Mouse (Mus musculus) liver, embryonic 14.5 days (tissue): ENCODE measurements around the gene Nphp3. TPM values are rescaled to one million over a fixed set of nuclear protein-coding genes. Genes with fewer than 3 reads are reported as not detected.

Experiments used
- ATAC-seq: fragments of 200-750 bp; cut with Nextera tagmentation; 2 replicates; pipeline ENCODE4 v1.8.0; 2017; ENCODE audit warnings: moderate number of reproducible peaks, mild to moderate bottlenecking, moderate library complexity; ENCODE audit not compliant: insufficient read depth
- DNase-seq, 3 experiments: peaks; one replicate each; pipeline ENCODE4 v3.0.0-alpha.2; 2012 to 2013; ENCODE audit warnings: low read depth in 3 of 3, low spot score in 3 of 3
- H3K27ac ChIP-seq: fragments of 300-500 bp; sonication (generic); 2 replicates; pipeline ENCODE4 v1.5.1; 2014; ENCODE audit warnings: moderate library complexity, mild to moderate bottlenecking, control low read depth, inconsistent platforms
- H3K27me3 ChIP-seq: fragments of 300-500 bp; sonication (generic); 2 replicates; pipeline ENCODE4 v1.6.1; 2014; ENCODE audit warnings: mild to moderate bottlenecking, low read length, moderate library complexity; ENCODE audit not compliant: control insufficient read depth, insufficient read depth
- H3K36me3 ChIP-seq: fragments of 300-500 bp; sonication (generic); replicated peaks from 2 replicates; pipeline ENCODE4 v1.6.1; 2014; ENCODE audit warnings: low read depth; ENCODE audit not compliant: control insufficient read depth, insufficient read depth
- H3K4me1 ChIP-seq, 2 experiments: fragments of 200-500 bp in 1 of 2; fragments of 300-500 bp in 1 of 2; sonication (generic) in 1 of 2; replicated peaks; 2 replicates each; pipeline ENCODE4 v1.6.1; 2012 to 2014; ENCODE audit warnings: antibody characterized with exemption in 1 of 2, inconsistent platforms in 1 of 2, low read length in 1 of 2; ENCODE audit not compliant: control insufficient read depth in 2 of 2, insufficient read depth in 2 of 2
- H3K4me2 ChIP-seq: fragments of 300-500 bp; sonication (generic); 2 replicates; pipeline ENCODE4 v1.6.1; 2014; ENCODE audit warnings: low read depth, mild to moderate bottlenecking, control low read depth, moderate library complexity
- H3K4me3 ChIP-seq, 2 experiments: fragments of 200-500 bp in 1 of 2; fragments of 300-500 bp in 1 of 2; sonication (generic) in 1 of 2; 2 replicates each; pipeline ENCODE4 v1.5.1; 2012 to 2014; ENCODE audit warnings: low read depth in 2 of 2, low read length in 2 of 2, mild to moderate bottlenecking in 2 of 2, control low read depth in 1 of 2, inconsistent platforms in 1 of 2, moderate library complexity in 1 of 2; ENCODE audit not compliant: insufficient read depth in 1 of 2
- H3K9ac ChIP-seq: fragments of 300-500 bp; sonication (generic); replicated peaks from 2 replicates; pipeline ENCODE4 v1.6.1; 2014; ENCODE audit warnings: mild to moderate bottlenecking, control low read depth, moderate library complexity
- H3K9me3 ChIP-seq: fragments of 300-500 bp; sonication (generic); 2 replicates; pipeline ENCODE4 v1.6.1; 2016; ENCODE audit warnings: low read length, mixed read lengths; ENCODE audit not compliant: control insufficient read depth
- CTCF ChIP-seq: IDR thresholded peaks from 2 replicates; pipeline ENCODE4 v1.5.1; 2016; ENCODE audit warnings: antibody characterized with exemption, low read depth, control low read depth
- EP300 ChIP-seq: IDR thresholded peaks from 2 replicates; pipeline ENCODE4 v1.6.1; 2016; ENCODE audit warnings: antibody characterized with exemption, low read depth
- WGBS: fragments of 180-500 bp; shearing (Covaris S2); extraction: QIAGEN DNeasy Blood & Tissue Kit; methylation state at CpG from one replicate; pipeline ENCODE4 v1.1.7; 2014; ENCODE audit not compliant: insufficient replicate concordance; 5-methylcytosine and 5-hydroxymethylcytosine counted together
- polyA plus RNA-seq, 2 experiments: library from polyadenylated mRNA; depleted of rRNA in 1 of 2; stranded (reverse) in 1 of 2; unstranded in 1 of 2; fragments of >200 nt; fragmentation: Nextera tagmentation in 1 of 2; extraction: Ambion mirVana in 1 of 2; gene quantifications; 2 replicates each; pipeline versions ENCODE4 v1.2.1 to v1.2.3; 2012 to 2014

Nphp3 gene
- polyA plus RNA-seq, 2 experiments: 0.74 to 2.7 TPM

DNA sequence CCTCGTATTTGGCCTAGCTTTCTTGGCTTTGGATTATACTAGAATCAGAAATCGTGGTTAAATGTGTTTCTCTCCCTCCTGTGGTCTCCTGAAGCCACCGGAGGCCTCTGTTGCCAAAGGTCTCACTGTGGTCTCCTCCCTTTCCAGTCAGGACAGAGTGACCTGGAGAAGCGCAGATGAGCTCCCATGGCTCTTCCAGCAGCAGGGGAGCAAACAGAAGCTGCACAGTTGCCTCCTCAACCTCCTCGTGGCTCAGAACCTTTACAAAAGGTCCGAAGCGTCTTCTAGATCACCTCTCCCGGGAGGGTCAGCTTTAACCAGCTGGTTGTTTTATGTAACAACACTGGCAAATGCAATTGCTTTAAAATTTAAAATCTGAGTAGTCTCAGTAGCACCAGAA lies 31.9 kb downstream of the Nphp3 start:
- Histone ChIP-seq H3K27ac (no peak overlapping the region), H3K9me3 (no peaks in the 10 kb centered on the region), H3K27me3 (no peaks in the 10 kb centered on the region), H3K9ac (no peak overlapping the region), H3K4me3 (no peak overlapping the region), H3K36me3 (no peaks in the 10 kb centered on the region), H3K4me2 (no peak overlapping the region), H3K4me1 (peaks cover 0 to 3% of the 10 kb centered on the region in 2 experiments; a peak in 2 of 4 replicates)
- DNase-seq: no peak
- TF ChIP-seq EP300 (no peak), CTCF (no peak)
- 69% methylated on average over 8 of the region's 8 CpGs for WGBS
- ATAC-seq: no peak

DNA sequence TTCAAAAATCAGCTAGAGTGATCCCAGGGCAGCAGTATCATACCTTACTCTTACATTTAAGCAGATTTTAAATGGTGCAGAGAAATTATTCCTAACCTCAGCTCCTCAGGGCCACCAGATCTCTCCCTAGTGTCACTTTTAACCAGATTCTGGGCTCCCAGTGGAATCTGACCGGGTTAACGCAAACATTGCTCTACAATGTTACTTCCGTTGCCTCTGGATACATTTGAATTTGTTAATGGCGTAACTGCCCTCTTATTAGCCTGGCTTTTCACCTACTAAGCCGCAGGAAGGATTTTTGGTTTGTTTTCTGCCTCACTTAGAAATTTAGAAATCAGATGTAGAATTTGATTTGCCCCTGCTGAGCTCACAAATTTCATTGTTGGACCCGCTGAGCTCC lies 32.4 kb downstream of the Nphp3 start:
- no peak overlapping the region for H3K9ac ChIP-seq
- no peaks in the 10 kb centered on the region for H3K27me3 ChIP-seq
- 58% methylated on average over 6 of the region's 6 CpGs for WGBS
- H3K36me3 ChIP-seq: no peaks in the 10 kb centered on the region
- no peak overlapping the region for H3K27ac ChIP-seq
- no peaks in the 10 kb centered on the region for H3K9me3 ChIP-seq
- no peak overlapping the region for H3K4me3 ChIP-seq
- no peak for ATAC-seq
- H3K4me2 ChIP-seq: peak overlapping the region; percentile 9; the same call in 1 of the 2 replicates
- H3K4me1 ChIP-seq: peaks cover 0 to 3% of the 10 kb centered on the region in 2 experiments; a peak in 2 of 4 replicates
- no peak for TF ChIP-seq EP300
- TF ChIP-seq CTCF: no peak
- no peak for DNase-seq

DNA sequence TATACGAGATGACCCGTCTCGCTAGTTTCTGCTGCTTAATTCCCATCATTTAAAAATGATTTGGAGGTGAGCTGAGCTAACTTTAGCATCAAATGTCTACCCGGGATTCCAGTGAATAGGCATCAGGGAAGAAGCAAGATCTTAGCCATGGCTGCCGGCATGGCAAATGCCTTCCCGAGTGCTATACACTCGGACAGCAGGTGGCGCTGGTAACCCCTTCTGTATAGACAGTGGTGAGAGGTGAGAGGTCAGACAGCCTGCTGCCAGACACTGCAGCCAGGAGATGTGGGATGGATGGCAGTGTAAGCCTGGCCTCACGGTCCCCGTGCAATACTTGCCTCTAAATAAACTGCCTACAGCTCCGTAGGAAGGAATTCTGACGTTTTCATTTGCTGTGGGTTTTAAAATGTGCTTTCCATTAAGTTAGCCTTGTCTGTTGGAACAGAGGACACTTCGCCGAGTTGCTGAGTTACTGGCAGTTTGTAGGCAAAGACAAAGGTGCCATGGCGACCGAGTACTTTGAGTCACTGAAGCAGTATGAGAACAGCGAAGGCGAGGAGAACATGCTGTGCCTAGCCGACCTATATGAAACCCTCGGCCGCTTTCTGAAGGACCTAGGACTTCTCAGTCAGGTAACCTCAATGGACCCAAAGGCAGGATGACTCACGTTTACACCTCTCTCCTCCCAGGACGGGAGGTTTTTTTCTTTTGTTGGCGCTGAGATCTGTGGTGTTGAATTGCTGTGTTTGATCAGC lies 33.1 kb downstream of the Nphp3 start:
- Histone ChIP-seq H3K27ac (no peak overlapping the region), H3K9ac (no peak overlapping the region), H3K4me1 (peaks cover 0 to 3% of the 10 kb centered on the region in 2 experiments; a peak in 2 of 4 replicates), H3K4me2 (peak overlapping the region; percentile 9; the same call in 1 of the 2 replicates), H3K4me3 (no peak overlapping the region), H3K27me3 (no peaks in the 10 kb centered on the region), H3K36me3 (no peaks in the 10 kb centered on the region), H3K9me3 (no peaks in the 10 kb centered on the region)
- ATAC-seq: peak; percentile 70
- peak; percentile 89 for TF ChIP-seq CTCF
- no peak for TF ChIP-seq EP300
- 45% methylated on average over 24 of the region's 24 CpGs for WGBS
- DNase-seq: peak; percentile 30 to 40 (median 34)

DNA sequence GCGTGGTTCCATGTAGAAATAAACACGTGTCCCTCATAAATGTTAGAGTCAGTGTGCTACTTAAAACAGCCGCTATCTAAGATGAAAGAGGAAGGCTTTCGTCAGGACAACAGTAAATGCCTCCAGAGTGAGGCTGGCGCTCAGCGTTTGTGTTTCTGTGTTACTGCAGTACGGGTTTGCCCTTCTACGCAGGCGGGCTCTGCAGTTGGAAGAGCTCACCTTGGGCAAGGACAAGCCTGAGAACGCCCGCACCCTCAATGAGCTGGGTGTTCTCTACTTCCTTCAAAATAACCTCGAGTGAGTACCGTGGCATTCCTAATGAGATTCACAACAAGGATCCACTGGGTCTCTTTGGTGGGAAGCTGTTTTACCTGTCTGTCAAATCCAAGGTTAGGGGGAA lies 35.9 kb downstream of the Nphp3 start:
- no peak for TF ChIP-seq CTCF
- TF ChIP-seq EP300: no peak
- Histone ChIP-seq H3K27ac (no peak overlapping the region), H3K36me3 (no peaks in the 10 kb centered on the region), H3K9ac (no peak overlapping the region), H3K4me2 (no peak overlapping the region), H3K4me1 (peaks cover 0 to 3% of the 10 kb centered on the region in 2 experiments; a peak in 2 of 4 replicates), H3K4me3 (no peak overlapping the region), H3K9me3 (no peaks in the 10 kb centered on the region), H3K27me3 (no peaks in the 10 kb centered on the region)
- DNase-seq (no peak), ATAC-seq (no peak)
- 70% methylated on average over 13 of the region's 13 CpGs for WGBS

DNA sequence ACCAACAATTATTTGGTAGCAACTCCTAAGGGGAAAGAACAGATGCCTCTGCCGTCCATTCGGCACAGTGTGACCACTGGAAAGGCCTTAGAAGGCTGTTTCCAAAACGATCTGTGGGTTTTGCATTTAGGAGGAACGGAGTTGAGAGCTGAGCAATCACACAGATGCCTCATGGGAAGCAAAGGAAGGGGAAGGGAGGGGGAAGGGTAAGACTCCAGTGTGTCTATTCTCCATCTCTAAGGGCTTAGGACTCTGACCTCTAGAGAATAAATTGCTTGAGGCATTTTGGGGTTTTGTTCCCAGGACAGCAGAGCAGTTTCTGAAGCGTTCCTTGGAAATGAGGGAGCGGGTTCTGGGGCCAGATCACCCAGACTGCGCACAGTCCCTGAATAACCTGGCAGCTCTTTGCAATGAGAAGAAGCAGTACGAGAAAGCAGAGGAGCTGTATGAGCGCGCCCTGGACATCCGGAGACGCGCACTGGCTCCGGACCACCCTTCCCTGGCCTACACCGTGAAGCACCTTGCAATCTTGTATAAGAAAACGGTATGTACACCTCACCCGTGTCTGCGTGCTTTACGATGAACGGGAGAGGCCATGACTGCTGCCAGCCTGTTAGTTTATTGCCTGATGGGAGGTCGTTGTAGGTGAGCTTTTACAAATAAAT lies 36.8 kb downstream of the Nphp3 start:
- no peak for ATAC-seq
- Histone ChIP-seq H3K4me3 (no peak overlapping the region), H3K4me2 (no peak overlapping the region), H3K27ac (no peak overlapping the region), H3K9me3 (no peaks in the 10 kb centered on the region), H3K4me1 (peaks cover 0 to 3% of the 10 kb centered on the region in 2 experiments; a peak in 2 of 4 replicates), H3K27me3 (no peaks in the 10 kb centered on the region), H3K9ac (no peak overlapping the region), H3K36me3 (no peaks in the 10 kb centered on the region)
- TF ChIP-seq EP300 (no peak), CTCF (no peak)
- no peak for DNase-seq
- 75% methylated on average over 21 of the region's 21 CpGs for WGBS
